Mouse (Mus musculus): Measurements from ENCODE around the gene Rab37.
A peak's percentile ranks its signal among the peaks of the same experiment; 100 is the strongest.

Gene Rab37

GRCm38 (mm10) chr11:115197558-115197957 lies 106.3 kb downstream of the Rab37 start:
- no peak for DNase-seq (ENCODE audit: low spot score)

GRCm38 (mm10) chr11:115198932-115199384 lies 107.7 kb downstream of the Rab37 start:
- peak; percentile 52 for DNase-seq (ENCODE audit: low spot score)

GRCm38 (mm10) chr11:115200520-115200919 lies 109.3 kb downstream of the Rab37 start:
- DNase-seq (ENCODE audit: low spot score): no peak

- DNase-seq (ENCODE audit: low spot score): peak; percentile 90
Observed at GRCm38 (mm10) chr11:115202316-115202715, 111.1 kb downstream of the Rab37 start.

GRCm38 (mm10) chr11:115202756-115203155 lies 111.5 kb downstream of the Rab37 start:
- DNase-seq (ENCODE audit: low spot score): no peak

GRCm38 (mm10) chr11:115208126-115208525 lies 116.9 kb downstream of the Rab37 start:
- no peak for DNase-seq (ENCODE audit: low spot score)

GRCm38 (mm10) chr11:115208776-115209732 lies 117.8 kb downstream of the Rab37 start:
- no peak for DNase-seq (ENCODE audit: low spot score)

- DNase-seq (ENCODE audit: low spot score): no peak
Observed at GRCm38 (mm10) chr11:115209958-115210357, 118.7 kb downstream of the Rab37 start.

All from embryo, embryonic 10 days (tissue).